Mouse (Mus musculus): ENCODE data around the gene Basp1. TPM values are rescaled to one million over a fixed set of nuclear protein-coding genes. Genes with fewer than 3 reads are reported as not detected.

The Basp1 gene
- polyA plus RNA-seq, 1 experiment from 2014 or later, result 139 TPM

DNA sequence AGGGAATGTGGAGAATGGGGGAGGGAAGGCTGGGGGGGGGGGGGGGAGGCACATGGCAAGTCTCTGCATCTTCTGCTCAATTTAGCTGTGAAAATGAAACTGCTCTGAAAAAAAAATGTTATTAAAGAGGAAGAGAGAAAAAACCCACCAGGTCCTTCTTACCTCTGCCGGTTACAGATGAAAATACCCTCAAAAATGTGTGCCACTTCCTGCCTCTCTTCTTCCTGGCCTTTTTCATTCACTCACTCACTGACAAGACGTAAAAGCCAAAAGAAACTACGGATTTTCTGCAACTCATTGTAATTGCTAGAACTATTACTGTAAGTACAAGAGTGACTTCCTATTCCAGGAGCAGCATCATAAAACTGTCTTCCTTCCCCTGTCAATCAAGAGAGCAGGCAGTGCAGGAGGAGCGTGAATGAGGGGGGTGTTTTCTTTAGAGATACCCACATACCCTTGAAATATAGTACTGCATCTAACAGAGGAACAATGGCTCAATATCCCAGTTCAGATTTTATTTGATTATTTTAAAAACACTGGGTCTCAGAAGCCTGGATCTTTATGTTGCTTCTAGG, 21.0 kb downstream of the Basp1 start:
- H3K4me3 ChIP-seq (ENCODE audit: low read depth, low read length), result no peak overlapping the region
- no peak overlapping the region for H3K9ac ChIP-seq (ENCODE audit: low read length)
- no peak overlapping the region for H3K4me2 ChIP-seq (ENCODE audit: low read depth, low read length, severe bottlenecking)
- H3K4me1 ChIP-seq (replicated peaks; ENCODE audit: control insufficient read depth, insufficient read depth, low read length), result no peaks in the 10 kb centered on the region
- no peaks in the 10 kb centered on the region for H3K9me3 ChIP-seq (ENCODE audit: control insufficient read depth, low read length)
- no peak for ATAC-seq (replicated peaks; ENCODE audit: low FRiP score)
- H3K27me3 ChIP-seq (ENCODE audit: control insufficient read depth, insufficient read depth, low read length), result no peaks in the 10 kb centered on the region
- H3K36me3 ChIP-seq (ENCODE audit: control insufficient read depth, insufficient read depth, low read length), result no peaks in the 10 kb centered on the region; the same call in 1 of the 2 replicates
- 87% methylated on average over 4 of the region's 4 CpGs for WGBS
- no peak overlapping the region for H3K27ac ChIP-seq (ENCODE audit: low read depth, low read length)
- DNase-seq (ENCODE audit: low spot score), result no peak

- Histone ChIP-seq H3K4me1 (replicated peaks; ENCODE audit: control insufficient read depth, insufficient read depth, low read length) (no peaks in the 10 kb centered on the region), H3K36me3 (ENCODE audit: control insufficient read depth, insufficient read depth, low read length) (no peaks in the 10 kb centered on the region; the same call in 1 of the 2 replicates), H3K9ac (ENCODE audit: low read length) (no peak overlapping the region), H3K27ac (ENCODE audit: low read depth, low read length) (no peak overlapping the region), H3K9me3 (ENCODE audit: control insufficient read depth, low read length) (no peaks in the 10 kb centered on the region), H3K27me3 (ENCODE audit: control insufficient read depth, insufficient read depth, low read length) (no peaks in the 10 kb centered on the region), H3K4me2 (ENCODE audit: low read depth, low read length, severe bottlenecking) (no peak overlapping the region), H3K4me3 (ENCODE audit: low read depth, low read length) (no peak overlapping the region)
- DNase-seq (ENCODE audit: low spot score), result no peak
- no peak for ATAC-seq (replicated peaks; ENCODE audit: low FRiP score)
- WGBS, result 92% methylated on average over 5 of the region's 5 CpGs
These were observed 22.4 kb downstream of the Basp1 start for GRCm38 (mm10) chr15:25391210-25391609.

GRCm38 (mm10) chr15:25387572-25387971, 26.0 kb downstream of the Basp1 start:
- Histone ChIP-seq H3K27ac (ENCODE audit: low read depth, low read length) (no peak overlapping the region), H3K4me2 (ENCODE audit: low read depth, low read length, severe bottlenecking) (no peak overlapping the region), H3K4me1 (replicated peaks; ENCODE audit: control insufficient read depth, insufficient read depth, low read length) (no peaks in the 10 kb centered on the region), H3K4me3 (ENCODE audit: low read depth, low read length) (no peak overlapping the region), H3K9ac (ENCODE audit: low read length) (no peak overlapping the region), H3K27me3 (ENCODE audit: control insufficient read depth, insufficient read depth, low read length) (no peaks in the 10 kb centered on the region), H3K36me3 (ENCODE audit: control insufficient read depth, insufficient read depth, low read length) (no peaks in the 10 kb centered on the region; the same call in 1 of the 2 replicates), H3K9me3 (ENCODE audit: control insufficient read depth, low read length) (no peaks in the 10 kb centered on the region)
- DNase-seq (ENCODE audit: low spot score), result no peak
- 86% methylated on average over 6 of the region's 6 CpGs for WGBS
- 0 out of 2 replicates have a peak, but pooled peaks have one; percentile 19 for ATAC-seq (replicated peaks; ENCODE audit: low FRiP score)

DNA sequence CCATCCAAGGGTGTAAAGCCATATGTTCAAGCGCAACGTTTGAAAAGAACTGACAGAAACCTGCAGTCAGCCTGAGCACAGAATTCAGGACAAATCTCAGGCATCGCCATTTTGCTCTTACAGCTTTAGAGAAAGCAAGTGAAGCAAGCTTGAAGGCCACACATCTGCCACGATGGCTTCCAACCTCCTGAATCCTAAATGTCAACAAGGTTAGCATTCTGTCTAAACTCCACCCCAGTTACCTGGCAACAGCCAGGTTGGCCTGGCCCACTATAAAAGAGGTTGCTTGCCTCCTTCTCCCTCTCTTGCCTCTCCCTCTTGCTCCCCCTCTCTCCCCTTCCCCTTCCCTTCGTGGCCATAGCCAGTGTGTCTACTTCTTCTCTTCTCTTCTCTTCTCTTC, 33.5 kb downstream of the Basp1 start:
- no peak overlapping the region for H3K4me3 ChIP-seq (ENCODE audit: low read depth, low read length)
- peaks cover 2% of the 10 kb centered on the region; the same call in 1 of the 2 replicates for H3K36me3 ChIP-seq (ENCODE audit: control insufficient read depth, insufficient read depth, low read length)
- no peaks in the 10 kb centered on the region for H3K27me3 ChIP-seq (ENCODE audit: control insufficient read depth, insufficient read depth, low read length)
- 0 out of 2 replicates have a peak, but pooled peaks cover 5% of the 10 kb centered on the region for H3K4me1 ChIP-seq (replicated peaks; ENCODE audit: control insufficient read depth, insufficient read depth, low read length)
- H3K9me3 ChIP-seq (ENCODE audit: control insufficient read depth, low read length), result no peaks in the 10 kb centered on the region
- H3K27ac ChIP-seq (ENCODE audit: low read depth, low read length), result no peak overlapping the region
- ATAC-seq (replicated peaks; ENCODE audit: low FRiP score) (no peak), DNase-seq (ENCODE audit: low spot score) (no peak)
- no peak overlapping the region for H3K4me2 ChIP-seq (ENCODE audit: low read depth, low read length, severe bottlenecking)
- no peak overlapping the region for H3K9ac ChIP-seq (ENCODE audit: low read length)
- WGBS, result 91% methylated on average over 5 of the region's 5 CpGs

DNA sequence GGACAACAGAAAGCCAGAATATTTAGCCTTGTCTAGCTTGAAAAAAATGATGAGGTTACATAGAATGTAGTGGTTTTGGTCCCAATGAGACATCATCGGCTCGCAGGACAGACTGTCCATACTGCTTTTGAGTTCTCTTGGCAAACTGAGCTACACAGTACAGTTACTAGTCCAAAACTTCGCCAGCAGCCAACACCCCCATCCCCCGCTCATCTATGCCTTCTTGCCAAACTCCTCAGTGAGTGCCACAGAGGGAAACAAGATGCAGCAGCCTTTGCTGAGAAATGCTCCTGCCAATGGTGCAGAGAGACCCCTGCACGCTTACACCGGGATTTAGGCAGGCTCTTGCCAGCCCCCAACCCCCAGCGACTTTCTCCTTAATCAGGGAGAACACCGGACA, 34.9 kb downstream of the Basp1 start:
- H3K9ac ChIP-seq (ENCODE audit: low read length), result no peak overlapping the region
- no peak overlapping the region for H3K4me2 ChIP-seq (ENCODE audit: low read depth, low read length, severe bottlenecking)
- H3K4me3 ChIP-seq (ENCODE audit: low read depth, low read length), result no peak overlapping the region
- H3K4me1 ChIP-seq (replicated peaks; ENCODE audit: control insufficient read depth, insufficient read depth, low read length), result 0 out of 2 replicates have a peak, but pooled peaks cover 5% of the 10 kb centered on the region
- no peak overlapping the region for H3K27ac ChIP-seq (ENCODE audit: low read depth, low read length)
- no peaks in the 10 kb centered on the region for H3K9me3 ChIP-seq (ENCODE audit: control insufficient read depth, low read length)
- H3K36me3 ChIP-seq (ENCODE audit: control insufficient read depth, insufficient read depth, low read length), result peaks cover 2% of the 10 kb centered on the region; the same call in 1 of the 2 replicates
- H3K27me3 ChIP-seq (ENCODE audit: control insufficient read depth, insufficient read depth, low read length), result no peaks in the 10 kb centered on the region
- DNase-seq (ENCODE audit: low spot score) (no peak), ATAC-seq (replicated peaks; ENCODE audit: low FRiP score) (no peak)
- 88% methylated on average over 8 of the region's 8 CpGs for WGBS

GRCm38 (mm10) chr15:25376914-25377313, 36.6 kb downstream of the Basp1 start:
- Histone ChIP-seq H3K4me2 (ENCODE audit: low read depth, low read length, severe bottlenecking) (no peak overlapping the region), H3K27me3 (ENCODE audit: control insufficient read depth, insufficient read depth, low read length) (no peaks in the 10 kb centered on the region), H3K9me3 (ENCODE audit: control insufficient read depth, low read length) (no peaks in the 10 kb centered on the region), H3K27ac (ENCODE audit: low read depth, low read length) (no peak overlapping the region), H3K36me3 (ENCODE audit: control insufficient read depth, insufficient read depth, low read length) (peaks cover 2% of the 10 kb centered on the region; the same call in 1 of the 2 replicates), H3K9ac (ENCODE audit: low read length) (no peak overlapping the region), H3K4me1 (replicated peaks; ENCODE audit: control insufficient read depth, insufficient read depth, low read length) (0 out of 2 replicates have a peak, but pooled peaks cover 5% of the 10 kb centered on the region), H3K4me3 (ENCODE audit: low read depth, low read length) (no peak overlapping the region)
- ATAC-seq (replicated peaks; ENCODE audit: low FRiP score) (peak; percentile 56), DNase-seq (ENCODE audit: low spot score) (no peak)
- WGBS, result 68% methylated on average over 3 of the region's 3 CpGs

- ATAC-seq (replicated peaks; ENCODE audit: low FRiP score) (no peak), DNase-seq (ENCODE audit: low spot score) (no peak)
- no peak overlapping the region for H3K4me2 ChIP-seq (ENCODE audit: low read depth, low read length, severe bottlenecking)
- no peak overlapping the region for H3K27ac ChIP-seq (ENCODE audit: low read depth, low read length)
- 0 out of 2 replicates have a peak, but pooled peaks cover 5% of the 10 kb centered on the region for H3K4me1 ChIP-seq (replicated peaks; ENCODE audit: control insufficient read depth, insufficient read depth, low read length)
- 80% methylated on average over 3 of the region's 3 CpGs for WGBS
- H3K27me3 ChIP-seq (ENCODE audit: control insufficient read depth, insufficient read depth, low read length), result no peaks in the 10 kb centered on the region
- H3K9me3 ChIP-seq (ENCODE audit: control insufficient read depth, low read length), result no peaks in the 10 kb centered on the region
- H3K9ac ChIP-seq (ENCODE audit: low read length), result no peak overlapping the region
- no peak overlapping the region for H3K4me3 ChIP-seq (ENCODE audit: low read depth, low read length)
- H3K36me3 ChIP-seq (ENCODE audit: control insufficient read depth, insufficient read depth, low read length), result peaks cover 2% of the 10 kb centered on the region; the same call in 1 of the 2 replicates
These were observed 40.1 kb downstream of the Basp1 start for GRCm38 (mm10) chr15:25373486-25373885.

DNA sequence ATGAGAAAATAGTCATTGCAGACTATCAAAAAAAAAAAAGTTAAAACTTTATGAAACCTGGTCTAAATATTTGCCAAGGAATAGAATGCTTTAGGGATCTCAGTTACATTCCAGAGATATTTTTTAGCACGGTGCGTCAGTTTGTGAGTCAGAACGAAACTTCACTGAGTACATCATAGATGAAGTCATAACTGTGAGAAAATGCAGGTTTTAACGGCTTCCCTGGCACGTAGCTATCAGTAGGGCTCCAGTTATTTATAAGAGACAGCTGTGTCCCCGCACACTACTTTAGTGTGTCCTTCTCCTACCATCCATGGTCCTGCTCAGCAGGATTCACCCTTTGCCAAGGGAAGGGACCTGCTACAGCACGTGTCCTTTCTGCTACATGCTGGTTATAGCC, 44.0 kb downstream of the Basp1 start:
- peaks cover 15% of the 10 kb centered on the region for H3K4me1 ChIP-seq (replicated peaks; ENCODE audit: control insufficient read depth, insufficient read depth, low read length)
- H3K4me3 ChIP-seq (ENCODE audit: low read depth, low read length), result no peak overlapping the region
- H3K9me3 ChIP-seq (ENCODE audit: control insufficient read depth, low read length), result no peaks in the 10 kb centered on the region
- no peak overlapping the region for H3K9ac ChIP-seq (ENCODE audit: low read length)
- H3K27me3 ChIP-seq (ENCODE audit: control insufficient read depth, insufficient read depth, low read length), result no peaks in the 10 kb centered on the region
- 85% methylated on average over 7 of the region's 7 CpGs for WGBS
- no peaks in the 10 kb centered on the region for H3K36me3 ChIP-seq (ENCODE audit: control insufficient read depth, insufficient read depth, low read length)
- ATAC-seq (replicated peaks; ENCODE audit: low FRiP score) (no peak), DNase-seq (ENCODE audit: low spot score) (no peak)
- H3K4me2 ChIP-seq (ENCODE audit: low read depth, low read length, severe bottlenecking), result no peak overlapping the region
- H3K27ac ChIP-seq (ENCODE audit: low read depth, low read length), result no peak overlapping the region

GRCm38 (mm10) chr15:25365503-25365902, 48.1 kb downstream of the Basp1 start:
- no peaks in the 10 kb centered on the region for H3K27me3 ChIP-seq (ENCODE audit: control insufficient read depth, insufficient read depth, low read length)
- no peak overlapping the region for H3K27ac ChIP-seq (ENCODE audit: low read depth, low read length)
- H3K4me2 ChIP-seq (ENCODE audit: low read depth, low read length, severe bottlenecking), result no peak overlapping the region
- DNase-seq (ENCODE audit: low spot score), result no peak
- H3K36me3 ChIP-seq (ENCODE audit: control insufficient read depth, insufficient read depth, low read length), result no peaks in the 10 kb centered on the region; the same call in 1 of the 2 replicates
- H3K9me3 ChIP-seq (ENCODE audit: control insufficient read depth, low read length), result no peaks in the 10 kb centered on the region
- peaks cover 20% of the 10 kb centered on the region for H3K4me1 ChIP-seq (replicated peaks; ENCODE audit: control insufficient read depth, insufficient read depth, low read length)
- ATAC-seq (replicated peaks; ENCODE audit: low FRiP score), result no peak
- H3K9ac ChIP-seq (ENCODE audit: low read length), result peak overlapping the region; percentile 66; the same call in 1 of the 2 replicates
- no peak overlapping the region for H3K4me3 ChIP-seq (ENCODE audit: low read depth, low read length)
- WGBS, result 17% methylated on average over 5 of the region's 5 CpGs
